Mouse (Mus musculus) splenic B cell, adult 2 months (primary cell): ENCODE results near the gene Pxt1.
"Not testable (repeated sequence)": the region's sequence is repeated elsewhere in the genome, so short reads cannot be mapped to it uniquely, and the experiment has no call there.

Source experiments
- DNase-seq: peaks from one replicate; pipeline ENCODE4 v3.0.0-alpha.2; 2011; ENCODE audit warnings: low read depth, low spot score
- H3K27me3 ChIP-seq: 2 replicates; pipeline ENCODE4 v1.6.1; 2012; ENCODE audit warnings: mild to moderate bottlenecking, low read length, moderate library complexity, mixed read lengths; ENCODE audit not compliant: control insufficient read depth, poor library complexity, insufficient read depth, severe bottlenecking
- H3K36me3 ChIP-seq: 2 replicates; pipeline ENCODE4 v1.6.1; 2012; ENCODE audit warnings: mild to moderate bottlenecking, low read length, moderate library complexity, mixed read lengths; ENCODE audit not compliant: control insufficient read depth, poor library complexity, insufficient read depth, severe bottlenecking

The Pxt1 gene

DNA sequence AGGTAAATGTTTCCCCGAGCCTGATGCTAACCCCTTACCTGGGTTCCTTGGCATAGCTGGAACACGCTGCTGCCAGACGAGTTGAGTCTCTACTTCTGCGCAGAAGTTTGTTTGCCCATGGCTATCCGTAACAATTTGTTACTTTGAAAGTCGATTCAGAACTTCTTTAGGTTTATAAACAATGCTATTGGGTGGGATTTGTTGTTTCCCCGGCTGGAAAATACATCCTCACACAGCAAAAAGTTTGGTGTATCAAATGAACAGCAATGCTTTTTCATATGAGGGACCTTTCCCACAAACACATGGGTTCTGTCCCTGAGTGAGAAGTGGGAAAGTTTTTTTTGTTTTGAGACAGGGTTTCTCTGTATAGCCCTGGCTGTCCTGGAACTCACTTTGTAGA, at the start of gene Pxt1:
Gene Pxt1 (minus strand): TSS at position 101 of the 400 bp plus-strand sequence.
- no peak for DNase-seq
- Histone ChIP-seq H3K27me3 (no peaks in the 10 kb centered on the region; the same call in 1 of the 2 replicates), H3K36me3 (no peaks in the 10 kb centered on the region)

DNA sequence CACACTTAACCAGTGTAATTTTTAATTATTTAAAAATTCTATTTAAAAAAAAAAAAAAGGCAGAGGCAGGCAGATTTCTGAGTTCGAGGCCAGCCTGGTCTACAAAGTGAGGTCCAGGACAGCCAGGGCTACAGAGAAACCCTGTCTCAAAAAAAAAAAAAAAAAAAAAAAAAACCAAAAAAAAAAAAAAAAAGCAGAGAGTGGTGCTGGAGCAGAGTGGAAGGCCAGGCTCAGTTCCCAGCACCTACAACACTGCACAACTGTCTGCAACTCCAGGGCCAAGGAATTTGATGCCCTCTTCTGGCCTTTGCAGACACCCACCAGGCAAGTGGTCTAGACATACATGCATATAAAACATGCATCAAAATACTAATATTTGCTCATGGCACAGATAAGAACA, 49.4 kb upstream of the Pxt1 start:
- not testable (repeated sequence) for H3K27me3 ChIP-seq, DNase-seq
- H3K36me3 ChIP-seq: peaks cover 10% of the 10 kb centered on the region

DNA sequence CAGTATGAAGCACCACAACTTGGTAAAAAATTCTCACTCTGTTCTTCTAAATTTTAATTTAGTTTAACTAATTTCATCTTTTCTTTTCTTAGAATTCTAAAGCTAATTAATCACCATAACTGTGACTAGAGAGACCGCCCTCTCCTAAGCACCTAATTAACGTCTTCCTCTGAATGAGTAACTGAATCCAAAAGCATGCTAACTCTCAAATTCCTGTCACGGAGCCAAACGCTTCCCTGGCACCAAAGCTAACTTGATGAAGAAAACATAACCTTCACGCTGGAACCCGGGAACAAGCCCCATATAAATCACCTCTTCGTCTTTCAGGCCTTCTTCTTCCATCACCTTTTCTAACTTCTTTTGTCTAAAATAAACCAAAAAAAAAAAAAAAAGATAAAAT, 48.5 kb upstream of the Pxt1 start:
- Histone ChIP-seq H3K36me3 (peaks cover 8% of the 10 kb centered on the region), H3K27me3 (no peaks in the 10 kb centered on the region)
- no peak for DNase-seq

- H3K27me3 ChIP-seq: no peaks in the 10 kb centered on the region
- DNase-seq: no peak
- H3K36me3 ChIP-seq: peaks cover 6% of the 10 kb centered on the region
These were observed 47.6 kb upstream of the Pxt1 start for GRCm38 (mm10) chr17:28991286-28991685.

DNA sequence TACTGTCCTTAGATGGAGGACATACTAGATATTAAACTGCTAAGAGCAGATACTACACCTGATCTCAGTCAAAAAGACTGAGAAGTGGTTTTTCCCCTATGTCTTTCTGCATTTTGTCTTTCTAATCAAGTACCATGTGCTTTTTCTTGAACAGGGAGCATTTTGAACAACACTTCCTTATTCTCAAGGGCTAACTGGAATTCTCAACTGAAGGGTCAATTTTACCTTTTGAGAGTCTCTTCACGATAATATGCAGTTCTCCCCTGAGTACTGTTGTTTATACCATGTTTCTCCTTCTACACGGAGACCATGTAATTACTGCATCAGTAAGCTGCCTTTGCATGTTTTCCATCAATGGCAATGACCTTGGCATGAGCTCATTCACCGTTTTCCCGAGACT, 46.4 kb upstream of the Pxt1 start:
- Histone ChIP-seq H3K36me3 (peaks cover 9% of the 10 kb centered on the region), H3K27me3 (no peaks in the 10 kb centered on the region)
- no peak for DNase-seq

DNA sequence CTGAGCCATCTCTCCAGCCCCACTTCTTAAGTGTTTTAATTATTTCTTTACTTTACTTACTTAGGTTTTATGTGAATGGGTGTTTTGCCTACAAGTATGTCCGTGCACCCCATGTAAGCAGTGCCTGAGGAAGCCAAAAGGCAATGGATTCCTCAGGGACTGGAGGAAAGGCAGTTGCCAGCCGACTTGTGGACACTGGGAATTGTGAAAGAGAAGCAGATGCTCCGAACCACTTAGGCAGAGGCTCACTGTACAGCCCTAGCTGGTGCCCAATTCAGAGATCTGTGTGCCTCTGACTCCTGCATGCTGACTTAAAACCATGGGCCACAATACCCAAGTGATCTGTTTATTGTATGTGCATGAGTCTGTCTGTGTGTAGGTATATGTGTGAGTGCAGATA, 45.4 kb upstream of the Pxt1 start:
- no peaks in the 10 kb centered on the region for H3K27me3 ChIP-seq
- no peak for DNase-seq
- peaks cover 9% of the 10 kb centered on the region for H3K36me3 ChIP-seq

- H3K36me3 ChIP-seq: peaks cover 10% of the 10 kb centered on the region
- no peak for DNase-seq
- no peaks in the 10 kb centered on the region for H3K27me3 ChIP-seq
These were observed 44.7 kb upstream of the Pxt1 start for GRCm38 (mm10) chr17:28988291-28988690.

DNA sequence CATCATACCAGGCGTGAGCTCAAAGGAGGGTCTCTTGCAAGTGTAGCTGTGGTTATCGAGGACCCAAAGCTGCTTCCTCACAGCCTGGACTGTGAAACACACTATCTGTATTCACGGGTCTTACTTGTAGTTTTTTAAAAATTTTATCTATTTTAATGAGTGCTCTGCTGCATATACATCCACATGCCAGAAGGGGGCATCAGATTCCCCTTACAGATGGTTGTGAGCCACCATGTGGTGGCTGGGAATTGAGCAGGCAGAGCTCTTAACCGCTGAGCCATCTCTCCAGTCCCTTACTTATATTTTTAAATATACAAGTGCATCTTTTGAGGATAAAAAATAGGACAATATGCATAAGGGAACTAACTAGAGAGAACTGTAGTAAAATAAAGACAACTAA, 44.1 kb upstream of the Pxt1 start:
- no peaks in the 10 kb centered on the region for H3K27me3 ChIP-seq
- peaks cover 14% of the 10 kb centered on the region for H3K36me3 ChIP-seq
- peak; percentile 79 for DNase-seq

GRCm38 (mm10) chr17:28986833-28987232, 43.2 kb upstream of the Pxt1 start:
- peak; percentile 41 for DNase-seq
- peaks cover 16% of the 10 kb centered on the region for H3K36me3 ChIP-seq

DNA sequence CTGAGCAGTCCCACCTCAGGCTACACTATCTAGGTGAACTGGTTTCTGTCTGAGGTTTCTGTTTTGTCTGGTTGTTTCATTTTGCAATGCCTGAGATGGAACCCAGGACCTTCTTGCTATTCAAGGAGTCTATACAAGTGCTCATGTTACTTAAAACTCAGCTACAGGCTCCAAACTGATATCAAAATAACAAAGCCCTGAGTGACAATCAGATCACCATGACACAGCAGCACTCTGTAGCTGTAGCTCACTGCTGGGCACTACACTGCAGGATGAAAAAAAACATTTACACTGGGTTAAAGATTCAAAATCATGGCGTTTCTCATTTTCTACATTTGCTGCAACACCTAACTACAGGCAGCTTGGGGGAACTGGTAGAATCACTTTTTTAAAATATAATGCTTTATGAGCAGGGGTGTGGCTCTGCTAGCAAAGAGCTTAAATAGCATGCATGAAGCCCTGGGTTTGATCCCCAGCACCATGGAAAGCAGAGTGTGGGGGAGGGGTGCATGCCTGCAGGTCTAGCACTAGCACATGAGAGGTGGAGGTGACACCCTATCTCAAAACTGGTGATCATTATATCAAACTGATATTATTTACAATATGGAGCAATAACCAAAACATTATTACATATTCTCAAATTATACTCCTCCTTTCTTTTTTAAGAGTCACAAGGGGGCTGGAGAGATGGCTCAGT, 41.2 kb upstream of the Pxt1 start:
- no peak for DNase-seq
- H3K27me3 ChIP-seq: no peaks in the 10 kb centered on the region

More at GRCm38 (mm10) chr17:28986833-28987232, 43.2 kb upstream of the Pxt1 start:
- no peaks in the 10 kb centered on the region for H3K27me3 ChIP-seq

GRCm38 (mm10) chr17:28982591-28982990, 39.0 kb upstream of the Pxt1 start:
- peaks cover 20% of the 10 kb centered on the region for H3K36me3 ChIP-seq
- no peak for DNase-seq
- no peaks in the 10 kb centered on the region for H3K27me3 ChIP-seq

More for the DNA sequence above, 41.2 kb upstream of the Pxt1 start:
- peaks cover 18% of the 10 kb centered on the region for H3K36me3 ChIP-seq

DNA sequence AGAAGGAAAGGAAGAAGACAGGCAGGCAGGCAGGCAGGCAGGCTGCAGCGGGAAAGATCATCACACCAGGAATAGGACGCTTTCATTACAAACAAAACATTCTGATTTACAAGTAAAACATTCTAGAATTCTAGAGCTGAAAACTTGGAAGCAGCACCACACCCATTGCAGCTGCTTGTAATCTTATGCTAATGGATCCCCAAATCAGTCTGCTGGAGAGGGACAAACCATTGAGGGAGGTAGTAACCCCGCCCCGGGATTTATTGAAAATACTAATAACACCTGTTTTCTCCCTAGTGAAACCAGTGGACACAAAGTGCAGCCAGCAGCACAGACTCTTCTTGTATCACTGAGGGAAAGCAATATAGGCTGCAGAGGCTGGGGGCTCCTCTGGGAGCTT, 37.4 kb upstream of the Pxt1 start:
- Histone ChIP-seq H3K27me3 (no peaks in the 10 kb centered on the region), H3K36me3 (peaks cover 19% of the 10 kb centered on the region)
- no peak for DNase-seq

DNA sequence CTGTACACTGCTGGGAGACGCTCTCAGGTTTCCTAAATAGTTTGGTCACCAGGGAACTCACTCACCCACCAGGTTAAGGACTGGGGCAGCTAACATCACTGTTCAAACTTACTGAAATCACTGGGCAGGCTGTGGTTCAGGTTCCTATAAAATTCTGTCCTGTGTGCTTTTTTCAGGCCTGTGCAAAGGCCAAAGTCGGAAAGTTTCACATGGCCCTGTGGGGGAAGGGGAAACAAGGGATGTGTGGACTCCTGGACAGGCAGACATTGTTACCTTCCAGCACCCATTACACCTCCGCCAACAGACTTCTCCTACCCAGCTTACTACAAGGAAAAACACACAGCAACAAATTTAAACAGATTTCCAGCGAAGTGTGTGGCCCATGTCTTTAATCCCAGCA, 35.5 kb upstream of the Pxt1 start:
- peaks cover 21% of the 10 kb centered on the region for H3K36me3 ChIP-seq
- DNase-seq: no peak
- no peaks in the 10 kb centered on the region for H3K27me3 ChIP-seq

DNA sequence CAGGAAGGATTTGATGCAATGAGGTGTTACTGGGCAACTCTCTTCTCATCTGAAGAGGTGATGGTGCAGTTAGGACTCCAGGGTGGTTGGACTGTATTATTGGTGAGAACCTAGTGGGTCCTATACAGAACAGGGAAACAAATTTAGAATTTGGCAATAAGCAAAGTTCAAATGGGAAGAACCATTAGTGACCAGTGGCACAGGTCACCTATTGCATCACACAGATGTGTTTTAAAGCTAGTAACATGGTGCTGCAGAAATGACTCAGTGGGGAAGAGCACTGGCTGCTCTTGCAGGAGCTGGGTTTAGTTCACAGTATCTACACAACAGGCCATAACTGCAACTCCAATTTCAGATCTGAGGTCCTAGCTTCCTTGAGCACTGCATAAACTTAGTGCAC, 26.5 kb upstream of the Pxt1 start:
- H3K36me3 ChIP-seq: peaks cover 24% of the 10 kb centered on the region
- DNase-seq: no peak
- H3K27me3 ChIP-seq: no peaks in the 10 kb centered on the region

GRCm38 (mm10) chr17:28967021-28967610, 23.5 kb upstream of the Pxt1 start:
- peak; percentile 65 for DNase-seq

More at GRCm38 (mm10) chr17:28967021-28967610, 23.5 kb upstream of the Pxt1 start:
- no peaks in the 10 kb centered on the region for H3K27me3 ChIP-seq
- H3K36me3 ChIP-seq: peaks cover 30% of the 10 kb centered on the region
